Mouse (Mus musculus) embryonic facial prominence, embryonic 14.5 days (tissue): ENCODE results near the gene RPS10-NUDT3. TPM values are rescaled to one million over a fixed set of nuclear protein-coding genes. Genes with fewer than 3 reads are reported as not detected.
A peak's percentile ranks its signal among the peaks of the same experiment; 100 is the strongest.

ENCODE experiments used
- ATAC-seq: fragments of 200-750 bp; cut with Nextera tagmentation; 2 replicates; pipeline ENCODE4 v1.8.0; 2017; ENCODE audit warnings: low read depth, moderate number of reproducible peaks, moderate TSS enrichment
- DNase-seq: peaks from one replicate; pipeline ENCODE4 v3.0.0-alpha.2; 2015; ENCODE audit warnings: low spot score
- H3K27ac ChIP-seq: fragments of 300-500 bp; sonication (generic); replicated peaks from 2 replicates; pipeline ENCODE4 v1.5.1; 2014; ENCODE audit warnings: low read depth, mild to moderate bottlenecking, low read length, moderate library complexity
- H3K27me3 ChIP-seq: fragments of 300-500 bp; sonication (generic); replicated peaks from 2 replicates; pipeline ENCODE4 v1.6.1; 2014; ENCODE audit warnings: low read length; ENCODE audit not compliant: control insufficient read depth, insufficient read depth
- H3K36me3 ChIP-seq: fragments of 300-500 bp; sonication (generic); 2 replicates; pipeline ENCODE4 v1.6.1; 2014; ENCODE audit warnings: low read length, mixed read lengths; ENCODE audit not compliant: control insufficient read depth, insufficient read depth
- H3K4me1 ChIP-seq: fragments of 300-500 bp; sonication (generic); 2 replicates; pipeline ENCODE4 v1.6.1; 2014; ENCODE audit warnings: antibody characterized with exemption, low read length; ENCODE audit not compliant: control insufficient read depth, insufficient read depth
- H3K4me2 ChIP-seq: fragments of 300-500 bp; sonication (generic); 2 replicates; pipeline ENCODE4 v1.6.1; 2014; ENCODE audit warnings: low read depth, mild to moderate bottlenecking, low read length, moderate library complexity, mixed read lengths
- H3K4me3 ChIP-seq: fragments of 300-500 bp; sonication (generic); 2 replicates; pipeline ENCODE4 v1.5.1; 2014; ENCODE audit warnings: low read depth, mild to moderate bottlenecking, low read length
- H3K9ac ChIP-seq: fragments of 300-500 bp; sonication (generic); 2 replicates; pipeline ENCODE4 v1.6.1; 2014; ENCODE audit warnings: low read depth, mild to moderate bottlenecking, low read length, moderate library complexity, mixed read lengths
- H3K9me3 ChIP-seq: fragments of 300-500 bp; sonication (generic); 2 replicates; pipeline ENCODE4 v1.6.1; 2016; ENCODE audit warnings: low read length; ENCODE audit not compliant: control insufficient read depth
- WGBS: fragments of 180-500 bp; shearing (Covaris S2); extraction: QIAGEN DNeasy Blood & Tissue Kit; methylation state at CpG from one replicate; pipeline ENCODE4 v1.1.7; 2014; 5-methylcytosine and 5-hydroxymethylcytosine counted together
- polyA plus RNA-seq: library from polyadenylated mRNA; unstranded; fragments of >200 nt; fragmentation: Nextera tagmentation; extraction: Ambion mirVana; gene quantifications from 2 replicates; pipeline ENCODE4 v1.2.1, GENCODE M21; 2014

RPS10-NUDT3 gene
- polyA plus RNA-seq, 1 experiment from 2014 or later: not detected

DNA sequence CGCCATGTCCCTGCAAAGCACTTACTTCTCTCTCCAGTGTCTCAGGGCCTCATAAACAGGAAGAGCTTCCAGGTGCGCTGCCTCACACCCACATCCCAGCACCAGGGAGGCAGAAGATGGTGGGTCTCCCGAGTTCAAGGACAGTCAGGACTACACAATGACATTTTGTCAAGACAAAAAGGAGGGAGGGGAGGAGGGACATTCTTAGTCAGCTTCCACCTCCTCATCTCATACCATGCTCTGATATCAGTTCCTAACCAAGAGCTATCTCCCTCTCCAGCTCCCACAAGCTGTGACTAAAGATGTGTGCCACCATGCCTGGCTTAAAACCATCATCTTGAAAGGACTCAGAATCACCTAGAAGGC, 23.5 kb downstream of the RPS10-NUDT3 start:
- Histone ChIP-seq H3K9ac (no peak overlapping the region), H3K27ac (no peak overlapping the region), H3K9me3 (no peaks in the 10 kb centered on the region), H3K27me3 (no peaks in the 10 kb centered on the region), H3K4me2 (no peak overlapping the region), H3K4me1 (no peaks in the 10 kb centered on the region), H3K4me3 (no peak overlapping the region), H3K36me3 (0 out of 2 replicates have a peak, but pooled peaks cover under 1% of the 10 kb centered on the region)
- ATAC-seq (no peak), DNase-seq (no peak)
- WGBS: 68% methylated on average over 3 of the region's 3 CpGs

DNA sequence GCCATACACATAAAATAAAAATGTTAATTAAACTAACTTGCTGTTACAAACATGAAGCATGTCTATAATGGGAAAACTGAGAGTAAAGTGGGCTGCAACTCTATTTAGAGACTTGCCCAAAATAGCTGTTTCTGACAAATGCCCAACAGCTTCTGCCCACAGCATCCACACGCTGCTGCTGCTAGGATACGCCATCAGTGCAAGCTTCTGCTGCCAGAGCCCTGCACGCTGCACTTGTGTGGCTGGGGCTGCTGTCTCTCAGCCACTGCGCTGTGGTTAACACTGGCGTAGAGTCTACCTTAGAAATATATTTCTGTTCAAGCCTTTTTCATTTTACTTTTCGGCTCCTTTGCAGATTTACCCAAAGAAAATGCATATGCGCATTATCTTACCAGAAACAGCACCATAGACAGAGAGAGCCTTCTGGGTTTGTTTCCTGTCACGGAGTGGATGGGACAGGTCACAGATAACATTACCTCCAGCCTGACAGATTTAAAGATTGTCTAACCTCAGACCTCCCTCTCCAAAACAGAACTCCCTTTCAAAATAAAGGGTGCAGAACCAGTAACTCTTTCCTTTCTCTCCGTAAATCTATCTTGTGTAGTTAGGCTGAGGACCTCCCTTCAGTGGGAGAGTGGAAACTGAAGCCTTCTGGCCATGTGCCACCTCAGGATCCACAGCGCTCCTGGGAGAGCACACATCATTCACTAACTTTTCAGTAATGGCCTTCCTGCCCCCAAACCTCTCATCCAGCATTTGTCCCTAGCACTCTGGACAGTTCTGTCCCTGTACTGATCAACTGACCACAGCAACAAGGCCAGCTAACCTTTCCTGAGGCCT, 24.1 kb downstream of the RPS10-NUDT3 start:
- ATAC-seq: no peak
- peak overlapping the region; percentile 11; the same call in 1 of the 2 replicates for H3K9ac ChIP-seq
- 72% methylated on average over 10 of the region's 10 CpGs for WGBS
- no peak overlapping the region for H3K4me3 ChIP-seq
- H3K27me3 ChIP-seq: no peaks in the 10 kb centered on the region
- H3K36me3 ChIP-seq: no peaks in the 10 kb centered on the region
- no peaks in the 10 kb centered on the region for H3K9me3 ChIP-seq
- H3K4me1 ChIP-seq: no peaks in the 10 kb centered on the region
- no peak for DNase-seq
- no peak overlapping the region for H3K4me2 ChIP-seq
- H3K27ac ChIP-seq: no peak overlapping the region; the same call in 1 of the 2 replicates

DNA sequence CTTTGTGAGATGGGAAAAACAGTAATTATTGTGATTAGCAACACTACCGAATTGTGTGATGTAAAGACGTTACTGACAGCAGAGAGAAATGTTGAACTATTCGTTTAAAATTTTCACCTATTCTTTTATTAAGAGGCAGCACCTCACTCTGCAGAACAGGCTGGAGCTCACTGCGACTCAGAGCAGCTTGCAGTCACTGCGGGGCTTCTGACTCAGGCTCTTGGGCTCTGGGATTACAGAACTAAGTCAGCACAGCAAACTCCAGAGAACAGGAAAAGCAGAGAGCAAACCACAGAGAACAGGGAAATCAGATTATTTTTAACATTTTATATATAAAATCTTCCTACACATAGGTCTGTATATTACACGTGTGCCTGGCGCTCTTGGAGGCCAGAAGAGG, 25.4 kb downstream of the RPS10-NUDT3 start:
- H3K27me3 ChIP-seq: no peaks in the 10 kb centered on the region
- no peak for DNase-seq
- no peak for ATAC-seq

DNA sequence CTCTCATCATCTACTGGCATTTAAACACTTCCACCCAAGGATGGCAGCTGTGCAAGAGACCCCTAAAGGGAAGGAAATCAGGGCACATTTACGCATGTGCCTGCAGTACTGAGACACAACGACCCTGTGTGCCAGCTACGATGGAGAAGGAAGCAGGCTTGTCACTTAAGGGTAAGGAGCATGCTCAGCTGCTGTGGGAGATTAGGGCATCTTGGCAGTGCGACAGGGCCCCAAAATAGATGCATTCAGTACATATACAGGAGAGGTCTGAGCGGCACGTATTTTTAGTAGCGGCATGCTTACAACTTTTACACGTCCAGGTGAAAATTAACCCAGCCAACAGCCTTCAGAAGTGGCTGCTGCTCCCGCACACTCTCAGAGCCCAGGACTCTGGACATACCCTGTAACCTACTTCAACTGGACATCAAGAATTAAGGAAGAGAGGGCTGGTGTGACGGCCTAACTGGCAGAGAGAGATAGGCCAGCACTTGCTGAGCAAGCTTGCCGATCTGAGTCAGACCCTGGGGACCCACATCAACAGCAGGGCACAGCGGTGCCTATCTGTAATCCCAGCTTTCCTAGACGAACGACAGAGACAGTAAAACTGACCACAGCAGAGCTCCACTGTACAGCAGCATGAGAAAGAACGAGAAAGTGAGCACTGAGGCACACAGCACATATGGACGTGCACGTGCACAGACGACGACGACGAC, 31.3 kb downstream of the RPS10-NUDT3 start:
- WGBS: 75% methylated on average over 21 of the region's 21 CpGs
- Histone ChIP-seq H3K4me3 (no peak overlapping the region), H3K27me3 (no peaks in the 10 kb centered on the region), H3K36me3 (no peaks in the 10 kb centered on the region), H3K4me1 (0 out of 2 replicates have a peak, but pooled peaks cover 3% of the 10 kb centered on the region), H3K27ac (no peak overlapping the region), H3K4me2 (no peak overlapping the region), H3K9ac (no peak overlapping the region), H3K9me3 (no peaks in the 10 kb centered on the region)
- ATAC-seq (no peak; the same call in 1 of the 2 replicates), DNase-seq (peak; percentile 47)

More for the DNA sequence above, 25.4 kb downstream of the RPS10-NUDT3 start:
- Histone ChIP-seq H3K4me2 (no peak overlapping the region), H3K27ac (no peak overlapping the region), H3K36me3 (no peaks in the 10 kb centered on the region), H3K4me1 (no peaks in the 10 kb centered on the region), H3K9me3 (no peaks in the 10 kb centered on the region), H3K9ac (no peak overlapping the region), H3K4me3 (no peak overlapping the region)
- WGBS: 87% methylated on average over 7 of the region's 7 CpGs

DNA sequence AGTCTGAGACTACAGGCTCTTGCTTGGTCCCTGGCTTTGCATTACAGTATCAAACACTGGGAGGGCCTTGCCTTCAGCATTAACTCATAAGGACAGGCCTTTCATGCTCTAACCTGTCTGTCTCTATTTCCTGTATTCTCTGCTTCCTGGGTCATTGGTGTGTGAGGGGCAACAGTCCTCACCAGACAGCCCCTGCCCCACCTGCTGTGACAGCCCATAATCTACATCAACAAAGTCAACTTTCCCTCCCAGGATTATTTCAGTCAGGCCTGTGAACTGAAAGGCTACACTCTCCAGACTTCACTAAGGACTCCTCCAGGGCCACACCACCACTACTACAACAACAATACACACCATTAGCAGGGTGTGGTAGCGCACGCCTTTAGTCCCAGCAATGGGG, 32.0 kb downstream of the RPS10-NUDT3 start:
- DNase-seq: no peak
- Histone ChIP-seq H3K36me3 (no peaks in the 10 kb centered on the region), H3K27me3 (no peaks in the 10 kb centered on the region), H3K27ac (no peak overlapping the region), H3K4me2 (no peak overlapping the region), H3K9ac (no peak overlapping the region), H3K4me1 (0 out of 2 replicates have a peak, but pooled peaks cover 3% of the 10 kb centered on the region), H3K9me3 (no peaks in the 10 kb centered on the region), H3K4me3 (no peak overlapping the region)
- WGBS: 92% methylated on average over 2 of the region's 2 CpGs
- ATAC-seq: no peak

DNA sequence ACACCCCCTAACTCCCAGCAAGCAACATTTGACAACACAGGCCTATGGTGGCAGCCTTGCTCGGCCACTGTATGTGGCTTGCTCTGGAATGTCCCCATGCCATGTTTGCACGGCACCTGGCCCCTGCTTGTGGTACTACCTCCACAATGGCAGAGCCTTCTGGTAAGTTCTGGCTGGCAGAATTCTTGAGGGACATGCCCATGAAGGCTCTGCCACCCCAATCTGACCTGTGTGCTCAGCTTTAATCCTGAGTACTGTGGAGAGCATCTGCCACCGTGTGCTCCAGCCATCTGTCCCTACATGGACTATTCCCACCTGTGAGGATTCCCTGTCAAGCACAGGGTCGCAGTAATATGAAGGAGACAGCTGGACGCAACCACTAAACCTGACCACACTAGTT, 34.2 kb downstream of the RPS10-NUDT3 start:
- WGBS: 70% methylated on average over 5 of the region's 5 CpGs
- H3K4me2 ChIP-seq: no peak overlapping the region
- no peaks in the 10 kb centered on the region for H3K9me3 ChIP-seq
- DNase-seq: no peak
- ATAC-seq: no peak
- H3K9ac ChIP-seq: no peak overlapping the region
- no peak overlapping the region for H3K4me3 ChIP-seq
- H3K36me3 ChIP-seq: peaks cover 7% of the 10 kb centered on the region
- no peak overlapping the region for H3K27ac ChIP-seq
- 0 out of 2 replicates have a peak, but pooled peaks cover 3% of the 10 kb centered on the region for H3K4me1 ChIP-seq
- H3K27me3 ChIP-seq: no peaks in the 10 kb centered on the region

DNA sequence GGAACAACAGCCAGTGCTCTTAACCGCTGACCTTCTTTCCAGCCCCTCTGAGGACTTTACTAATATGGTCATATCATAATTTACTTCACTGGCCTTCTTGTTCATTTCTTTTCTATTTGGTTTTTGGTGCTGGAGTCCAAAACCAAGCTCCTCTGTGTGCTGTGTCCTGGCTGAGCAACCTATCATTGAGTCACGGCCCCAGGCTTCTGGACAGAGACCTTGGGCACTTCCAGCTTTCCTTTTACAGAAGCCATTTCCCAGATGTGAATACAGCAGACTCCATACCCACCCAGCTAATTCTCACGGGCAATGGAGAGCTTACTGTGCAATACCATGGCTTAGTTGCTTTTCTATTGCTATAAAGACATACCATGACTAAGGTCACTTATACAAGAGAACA, 34.7 kb downstream of the RPS10-NUDT3 start:
- Histone ChIP-seq H3K27me3 (no peaks in the 10 kb centered on the region), H3K4me2 (no peak overlapping the region), H3K9ac (no peak overlapping the region), H3K9me3 (no peaks in the 10 kb centered on the region), H3K36me3 (peaks cover 13% of the 10 kb centered on the region), H3K27ac (no peak overlapping the region), H3K4me3 (no peak overlapping the region), H3K4me1 (0 out of 2 replicates have a peak, but pooled peaks cover 3% of the 10 kb centered on the region)
- DNase-seq: no peak
- no peak for ATAC-seq
- 85% methylated on average over 3 of the region's 3 CpGs for WGBS

DNA sequence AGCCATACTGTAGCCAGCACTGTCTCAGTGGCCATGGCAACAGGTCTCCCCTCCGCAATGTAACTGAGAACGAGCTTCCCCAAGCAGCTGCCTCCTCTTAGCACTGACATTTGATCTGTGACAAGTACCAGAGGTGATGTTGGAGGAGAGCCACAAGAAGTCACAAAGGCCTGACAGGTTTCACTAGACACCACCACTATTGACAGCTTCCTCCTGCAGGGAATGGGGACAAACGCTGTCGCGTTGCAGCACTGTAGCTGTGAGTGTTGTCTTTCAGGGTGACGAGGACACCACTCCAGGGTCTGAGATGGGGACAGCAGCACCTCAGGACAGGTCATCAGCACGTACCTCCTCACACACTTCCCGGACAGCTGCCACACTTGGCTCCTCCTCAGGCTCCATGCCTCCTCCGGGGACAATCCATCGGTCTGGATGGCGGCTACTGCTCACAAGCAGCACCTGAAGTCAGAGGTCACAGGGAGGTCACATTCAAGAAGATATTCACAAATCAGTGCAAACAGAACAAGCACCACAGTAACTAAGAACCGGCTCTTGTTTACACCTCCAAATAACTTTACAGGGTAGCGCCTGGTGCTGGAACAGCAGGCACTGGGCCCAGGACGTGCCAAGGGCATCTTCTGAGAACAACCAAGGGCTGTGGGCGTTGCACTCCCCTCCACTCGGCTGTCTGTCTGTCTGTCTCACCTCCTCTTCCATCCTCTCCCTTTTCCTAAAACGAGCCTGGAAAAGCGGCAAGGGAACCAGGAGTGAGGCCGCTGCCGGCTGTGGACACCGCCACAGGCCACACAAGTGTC, 38.4 kb downstream of the RPS10-NUDT3 start:
- Histone ChIP-seq H3K4me1 (no peaks in the 10 kb centered on the region), H3K9me3 (no peaks in the 10 kb centered on the region), H3K27ac (no peak overlapping the region), H3K4me3 (no peak overlapping the region), H3K9ac (no peak overlapping the region), H3K27me3 (no peaks in the 10 kb centered on the region), H3K4me2 (no peak overlapping the region), H3K36me3 (peaks cover 40% of the 10 kb centered on the region)
- ATAC-seq: peak; percentile 72; the same call in 1 of the 2 replicates
- WGBS: 72% methylated on average over 21 of the region's 21 CpGs
- no peak for DNase-seq
